Mouse (Mus musculus): Measurements from ENCODE around the gene Ankrd13a.
A peak's percentile ranks its signal among the peaks of the same experiment; 100 is the strongest.

- TF ChIP-seq CTCF (IDR thresholded peaks at IDR 0.05; ENCODE audit: insufficient read depth, low read length) (0 out of 2 replicates have a peak, but pooled peaks have one; percentile 10), POLR2A (IDR thresholded peaks at IDR 0.05; ENCODE audit: borderline replicate concordance, extremely low read depth, low read depth, low read length) (no peak)
Observed at GRCm38 (mm10) chr5:114804958-114805357, 30.5 kb downstream of the Ankrd13a start.
